Mouse (Mus musculus): ENCODE measurements around the gene Klkb1.

GRCm38 (mm10) chr8:45246307-45246706 is 48.4 kb downstream of the Klkb1 start:
- TF ChIP-seq TAL1 (IDR thresholded peaks at IDR 0.05; ENCODE audit: low read length) (no peak), GATA1 (IDR thresholded peaks at IDR 0.05; ENCODE audit: low read length) (no peak)
